Mouse (Mus musculus) small intestine, adult 2 months (tissue): ENCODE measurements around the gene Abcc3. TPM values are rescaled to one million over a fixed set of nuclear protein-coding genes. Genes with fewer than 3 reads are reported as not detected.

Experiments used
- H3K27ac ChIP-seq: fragments of 200-500 bp; 2 replicates; pipeline ENCODE4 v1.5.1; 2012; ENCODE audit warnings: low read depth, low read length, control low read depth, inconsistent platforms; ENCODE audit not compliant: insufficient read depth
- H3K27me3 ChIP-seq: fragments of 200-500 bp; 2 replicates; pipeline ENCODE4 v1.6.1; 2012; ENCODE audit warnings: mild to moderate bottlenecking, moderate library complexity, low read length, inconsistent platforms; ENCODE audit not compliant: control insufficient read depth, insufficient read depth
- H3K36me3 ChIP-seq: fragments of 200-500 bp; 2 replicates; pipeline ENCODE4 v1.6.1; 2012; ENCODE audit warnings: mild to moderate bottlenecking, low read length, control low read depth, inconsistent platforms; ENCODE audit not compliant: control insufficient read depth, insufficient read depth
- H3K4me1 ChIP-seq: fragments of 200-500 bp; 2 replicates; pipeline ENCODE4 v1.6.1; 2012; ENCODE audit warnings: low read length, inconsistent platforms, mixed read lengths; ENCODE audit not compliant: control insufficient read depth, insufficient read depth, insufficient read length
- H3K4me3 ChIP-seq: fragments of 200-500 bp; 2 replicates; pipeline ENCODE4 v1.5.1; 2012; ENCODE audit warnings: low read depth, mild to moderate bottlenecking, control low read depth, inconsistent platforms, low read length, moderate library complexity
- CTCF ChIP-seq: fragments of 200-500 bp; IDR thresholded peaks from 2 replicates; pipeline ENCODE4 v1.5.1; 2012; ENCODE audit warnings: low read depth, mild to moderate bottlenecking, control low read depth, inconsistent platforms, low read length, moderate library complexity, mixed read lengths; ENCODE audit not compliant: insufficient replicate concordance, insufficient read length; ENCODE audit errors: extremely low read depth
- POLR2A ChIP-seq: fragments of 200-500 bp; IDR thresholded peaks from 2 replicates; pipeline ENCODE4 v1.6.1; 2012; ENCODE audit warnings: low read depth, mild to moderate bottlenecking, control low read depth, inconsistent platforms, low read length, moderate library complexity
- WGBS: fragments of 180-500 bp; shearing (Covaris S2); methylation state at CpG from one replicate; pipeline ENCODE4 v1.1.7; 2018; 5-methylcytosine and 5-hydroxymethylcytosine counted together
- polyA plus RNA-seq: library from polyadenylated mRNA; depleted of rRNA; stranded (reverse); fragments of >200 nt; gene quantifications from 2 replicates; pipeline ENCODE4 v1.2.3, GENCODE M21; 2012

The Abcc3 gene
- polyA plus RNA-seq, 1 experiment = 42.4 TPM

DNA sequence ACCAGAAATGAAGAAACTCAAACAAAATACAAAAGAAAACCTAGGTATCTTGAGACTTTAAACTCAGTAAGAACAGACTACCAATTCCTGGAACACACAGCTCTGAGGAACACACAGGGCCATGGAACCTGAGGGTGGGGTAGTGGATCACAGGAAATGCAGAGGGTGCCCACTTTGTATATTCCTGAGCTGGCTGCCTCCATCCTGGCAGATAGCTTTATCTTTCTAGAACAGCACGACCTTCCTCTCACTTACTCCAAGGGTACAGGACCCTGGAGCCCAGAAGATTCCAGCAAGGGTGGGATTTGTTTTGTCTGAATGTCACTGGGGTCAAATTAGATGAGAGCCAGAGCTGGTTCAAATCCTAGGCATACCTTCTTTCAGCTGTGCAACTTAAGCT, 42.5 kb downstream of the Abcc3 start:
- Histone ChIP-seq H3K4me1 (peaks cover 7% of the 10 kb centered on the region), H3K27me3 (no peaks in the 10 kb centered on the region), H3K4me3 (no peak overlapping the region), H3K27ac (no peak overlapping the region), H3K36me3 (peaks cover 16% of the 10 kb centered on the region)
- no peak for TF ChIP-seq CTCF
- TF ChIP-seq POLR2A = no peak
- WGBS = 71% methylated on average over 1 of the region's 1 CpGs

DNA sequence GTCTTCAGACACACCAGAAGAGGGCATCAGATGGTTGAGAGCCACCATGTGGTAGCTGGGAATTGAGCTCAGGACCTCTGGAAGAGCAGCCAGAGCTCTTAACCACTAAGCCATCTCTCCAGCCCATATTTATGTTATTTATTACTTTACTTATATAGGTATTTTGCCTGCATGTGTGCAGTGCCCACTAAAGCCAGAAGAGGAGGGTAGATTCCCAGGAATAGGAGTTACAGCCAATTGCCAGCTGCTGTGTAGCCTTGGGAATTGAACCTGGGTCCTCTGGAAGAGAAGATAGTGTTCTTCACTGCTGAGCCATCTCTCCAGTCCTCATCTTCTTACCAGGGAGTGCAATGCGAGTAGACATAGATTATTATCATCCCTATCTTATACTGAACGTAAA, 43.0 kb downstream of the Abcc3 start:
- no peak for TF ChIP-seq CTCF
- no peak for TF ChIP-seq POLR2A
- peaks cover 14% of the 10 kb centered on the region for H3K36me3 ChIP-seq
- no peak overlapping the region for H3K27ac ChIP-seq
- no peak overlapping the region for H3K4me3 ChIP-seq
- no peaks in the 10 kb centered on the region for H3K27me3 ChIP-seq
- WGBS = 92% methylated on average over 2 of the region's 2 CpGs
- peaks cover 7% of the 10 kb centered on the region for H3K4me1 ChIP-seq

DNA sequence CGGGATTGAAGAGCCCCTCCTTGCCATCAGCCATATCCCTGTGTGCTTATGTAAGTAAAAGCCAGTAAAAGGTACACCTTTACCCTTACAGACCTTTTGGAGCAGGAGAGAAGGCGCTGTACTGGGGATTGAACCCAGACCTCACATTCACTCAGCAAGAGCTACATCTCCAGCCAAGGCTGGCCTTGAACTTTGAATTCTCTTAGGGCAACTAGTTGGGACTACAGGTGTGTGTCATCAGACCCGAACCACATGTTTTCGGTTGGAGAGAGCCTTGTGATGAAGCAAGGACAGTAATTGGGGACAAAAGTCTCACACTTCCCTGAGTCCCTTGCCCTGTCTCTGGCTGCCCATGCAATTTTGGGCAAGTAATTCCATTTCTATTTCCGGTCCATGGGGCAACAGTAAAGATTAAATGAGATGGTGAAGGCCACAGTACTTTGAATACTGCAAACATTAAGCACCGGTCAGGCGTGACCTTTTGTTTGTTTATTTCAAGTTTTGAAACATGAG, 45.7 kb downstream of the Abcc3 start:
- peaks cover 14% of the 10 kb centered on the region for H3K36me3 ChIP-seq
- H3K4me3 ChIP-seq = no peak overlapping the region
- WGBS = 65% methylated on average over 7 of the region's 7 CpGs
- no peak overlapping the region for H3K27ac ChIP-seq
- H3K27me3 ChIP-seq = no peaks in the 10 kb centered on the region
- TF ChIP-seq POLR2A = no peak
- no peak for TF ChIP-seq CTCF
- H3K4me1 ChIP-seq = peaks cover 7% of the 10 kb centered on the region

DNA sequence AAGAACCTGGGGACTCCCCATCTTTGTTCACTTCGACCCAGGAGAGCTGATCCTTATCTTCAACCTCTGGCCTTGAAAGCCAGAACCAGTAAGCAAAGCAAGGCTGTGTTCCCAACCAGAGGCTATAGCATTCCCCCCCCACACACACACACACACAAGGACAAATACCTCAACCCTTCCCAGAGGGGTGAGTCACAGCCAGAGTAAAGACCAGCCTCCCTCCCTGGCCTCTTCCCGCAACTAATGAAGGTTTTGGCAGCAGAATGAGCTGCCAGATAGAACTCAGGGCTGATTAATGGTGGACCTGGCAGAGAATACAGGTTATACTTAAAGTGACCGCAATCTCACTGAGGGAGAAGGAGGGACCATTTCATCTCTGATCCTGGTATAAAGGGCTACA, 46.2 kb downstream of the Abcc3 start:
- H3K4me3 ChIP-seq = no peak overlapping the region
- H3K27ac ChIP-seq = no peak overlapping the region
- WGBS = 28% methylated on average over 3 of the region's 3 CpGs
- H3K27me3 ChIP-seq = no peaks in the 10 kb centered on the region
- peaks cover 14% of the 10 kb centered on the region for H3K36me3 ChIP-seq
- TF ChIP-seq POLR2A (no peak), CTCF (no peak)
- H3K4me1 ChIP-seq = peaks cover 7% of the 10 kb centered on the region

DNA sequence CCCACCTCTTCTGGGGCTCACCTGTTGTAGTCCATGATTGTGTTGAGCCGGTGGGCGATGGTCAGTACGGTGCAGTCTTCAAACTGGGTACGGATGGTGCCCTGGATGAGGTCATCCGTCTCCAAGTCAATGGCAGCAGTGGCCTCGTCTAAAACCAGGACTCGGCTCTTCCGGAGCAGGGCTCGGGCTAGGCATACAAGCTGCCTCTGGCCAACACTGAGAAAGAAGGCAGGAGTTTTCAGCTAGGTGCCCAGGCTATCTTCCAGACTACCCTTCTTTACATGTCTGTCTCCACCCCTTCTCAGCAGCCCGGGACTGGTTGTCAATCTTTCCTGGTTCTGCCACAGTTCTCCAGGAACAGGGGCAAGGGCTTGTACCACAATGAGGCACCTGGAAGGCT, 46.9 kb downstream of the Abcc3 start:
- H3K4me3 ChIP-seq = no peak overlapping the region
- no peaks in the 10 kb centered on the region for H3K27me3 ChIP-seq
- 80% methylated on average over 10 of the region's 10 CpGs for WGBS
- no peak for TF ChIP-seq CTCF
- TF ChIP-seq POLR2A = no peak
- no peak overlapping the region for H3K27ac ChIP-seq
- peaks cover 8% of the 10 kb centered on the region for H3K4me1 ChIP-seq
- H3K36me3 ChIP-seq = peaks cover 12% of the 10 kb centered on the region

DNA sequence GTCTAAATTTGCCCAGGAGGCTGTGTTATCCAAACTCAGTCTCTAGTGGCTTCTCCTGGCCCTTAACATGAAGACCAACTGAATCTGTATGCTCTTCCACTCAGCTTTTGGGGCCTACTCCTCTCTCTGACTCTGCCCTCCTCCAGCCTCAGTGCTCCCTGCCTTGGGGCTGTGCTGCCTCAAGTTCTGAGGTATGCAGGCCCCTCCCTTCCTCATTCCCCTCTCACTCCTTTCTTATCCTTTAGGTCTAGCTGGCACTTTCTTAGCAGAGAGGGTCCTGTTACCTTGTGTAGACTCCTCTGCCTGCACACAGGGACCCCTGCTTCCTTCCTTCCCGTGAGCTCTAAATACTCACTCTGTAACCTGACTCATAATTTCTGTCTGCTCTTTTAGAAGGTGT, 48.3 kb downstream of the Abcc3 start:
- peaks cover 11% of the 10 kb centered on the region for H3K36me3 ChIP-seq
- H3K27ac ChIP-seq = no peak overlapping the region
- H3K4me1 ChIP-seq = peaks cover 8% of the 10 kb centered on the region
- no peaks in the 10 kb centered on the region for H3K27me3 ChIP-seq
- WGBS = 88% methylated on average over 1 of the region's 1 CpGs
- no peak for TF ChIP-seq POLR2A
- TF ChIP-seq CTCF = no peak
- H3K4me3 ChIP-seq = no peak overlapping the region

DNA sequence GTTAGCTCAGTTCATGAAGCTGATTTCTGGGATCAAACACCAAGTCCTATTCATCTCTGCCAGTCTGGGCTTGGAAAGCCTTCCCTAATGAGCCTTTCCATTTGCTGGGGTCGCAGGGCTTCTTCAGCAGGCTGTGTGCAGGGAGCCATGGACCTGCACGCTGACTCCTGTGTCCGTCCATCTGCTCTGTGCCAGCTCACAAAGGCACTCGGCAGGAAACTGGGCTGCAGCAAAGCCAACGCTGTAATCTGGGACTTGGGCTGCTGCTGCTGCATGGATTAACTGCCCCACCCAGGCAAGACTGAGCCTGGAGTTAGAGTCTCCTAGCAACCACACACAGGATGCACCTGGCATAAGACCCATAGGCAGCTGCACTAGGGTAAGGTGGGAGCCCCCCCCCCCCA, 48.8 kb downstream of the Abcc3 start:
- peaks cover 8% of the 10 kb centered on the region for H3K4me1 ChIP-seq
- H3K36me3 ChIP-seq = peaks cover 12% of the 10 kb centered on the region
- H3K4me3 ChIP-seq = no peak overlapping the region
- no peak for TF ChIP-seq POLR2A
- no peak for TF ChIP-seq CTCF
- no peaks in the 10 kb centered on the region for H3K27me3 ChIP-seq
- WGBS = 71% methylated on average over 5 of the region's 5 CpGs
- no peak overlapping the region for H3K27ac ChIP-seq

DNA sequence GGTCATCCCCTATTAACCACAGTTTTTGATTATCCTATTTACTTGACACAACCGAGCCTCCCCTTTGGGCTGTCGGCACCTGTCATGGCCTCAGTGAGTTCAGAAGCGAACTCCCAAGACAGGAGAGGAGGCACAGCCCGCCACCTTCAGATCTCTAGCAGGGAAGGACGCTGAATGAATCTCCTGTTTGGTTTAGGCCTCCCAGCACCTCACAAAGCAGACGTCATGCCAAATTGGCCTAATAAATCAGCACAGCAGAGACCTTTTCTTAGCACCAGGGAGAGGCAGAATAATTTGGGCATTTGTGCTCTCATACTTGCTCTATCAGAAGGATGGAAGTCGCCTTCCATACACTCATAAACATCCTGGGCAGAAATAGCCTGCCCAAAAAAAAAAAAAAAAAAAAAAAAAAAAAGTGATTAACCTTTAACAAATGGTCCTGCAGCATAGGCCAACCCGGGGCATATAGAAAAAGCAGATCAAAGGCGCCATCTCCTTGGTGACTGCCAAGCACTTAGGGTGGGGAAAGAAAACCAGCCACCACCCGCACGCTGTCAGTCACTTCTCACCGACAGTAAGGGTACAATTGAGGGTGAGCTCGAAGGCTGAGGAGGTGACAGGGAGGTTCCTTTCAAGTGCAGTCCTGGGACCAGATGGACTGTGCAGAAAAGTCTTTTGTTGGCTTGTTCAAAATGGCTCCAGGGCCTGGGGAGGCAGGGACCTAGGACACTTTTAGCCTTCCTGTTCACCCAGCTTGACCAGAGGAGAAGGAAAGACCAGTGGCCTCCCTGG, 50.5 kb downstream of the Abcc3 start:
- no peak overlapping the region for H3K27ac ChIP-seq
- H3K36me3 ChIP-seq = peaks cover 16% of the 10 kb centered on the region
- H3K4me3 ChIP-seq = no peak overlapping the region
- H3K4me1 ChIP-seq = peaks cover 8% of the 10 kb centered on the region
- TF ChIP-seq CTCF = no peak
- no peak for TF ChIP-seq POLR2A
- no peaks in the 10 kb centered on the region for H3K27me3 ChIP-seq
- 21% methylated on average over 13 of the region's 13 CpGs for WGBS
